8 mouse cellular contexts compared by ENCODE assay signal in the genomic region with DNA sequence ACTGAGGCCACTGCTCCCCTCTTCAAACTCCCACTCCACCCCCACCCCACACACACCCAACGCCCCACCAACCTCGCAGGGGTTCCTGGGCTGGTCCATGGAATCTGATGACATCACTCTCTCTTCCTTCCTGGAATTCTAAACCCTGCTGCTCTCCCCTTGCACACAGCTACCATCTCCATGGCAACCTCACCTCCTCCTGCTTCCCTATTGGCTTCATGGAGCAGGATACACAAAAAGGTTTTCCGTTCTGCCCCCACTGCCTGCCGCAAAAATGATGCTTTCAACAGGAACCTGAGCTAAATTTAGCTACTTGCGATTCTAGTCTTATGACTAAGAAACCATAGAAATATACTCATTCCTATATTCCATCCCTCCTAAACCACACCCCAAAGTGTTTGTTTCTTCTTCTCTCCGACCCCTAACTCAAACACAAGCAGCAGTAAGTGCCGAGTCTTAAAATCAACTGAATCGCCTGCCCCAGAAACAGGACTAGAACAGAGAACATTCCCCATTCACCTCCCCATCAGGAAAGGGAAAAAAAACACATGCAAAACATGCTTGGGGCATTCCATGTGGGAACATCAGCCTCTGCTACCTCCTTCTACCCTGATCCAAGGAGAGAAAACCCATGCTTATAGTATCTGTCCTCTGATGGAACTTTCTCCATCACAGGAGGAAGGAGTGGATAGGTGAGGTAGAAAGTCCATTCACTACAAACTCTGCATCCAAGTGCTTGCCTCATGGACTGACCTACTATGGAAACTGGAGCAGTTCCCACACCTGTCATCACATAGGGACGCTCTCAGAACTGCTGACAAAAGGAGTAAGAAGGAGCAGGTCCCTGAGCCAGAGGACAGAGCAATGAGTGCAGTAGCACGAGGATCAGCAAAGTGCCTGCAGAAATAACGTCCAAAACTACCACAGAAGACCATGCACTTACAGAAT.
DNase-seq lines count a peak whose midpoint lies in the region; ATAC-seq and TF ChIP-seq lines count a peak whose summit lies in the region.
"Had no signal": no experiment of that assay in that cellular context is flagged by ENCODE, and none has a peak within 500 bp of the region (broad histone marks: within the 10 kb centered on the region; RNA-seq: fewer than 3 reads in every experiment).

No protein-coding gene starts in this region.

- intact Hi-C loops in heart, adult 2 months (cut with DNase I): no loop called here

- no peak for TF ChIP-seq CTCF in heart, adult 2 months (IDR thresholded peaks at IDR 0.05)

- H3K79me2 ChIP-seq in heart, adult 2 months (replicated peaks; ENCODE audit: control insufficient read depth, insufficient read depth, low read length): peaks cover 15% of the 10 kb centered on the region

- H3K27ac ChIP-seq in heart, adult 2 months: peak overlapping the region; percentile 88
- H3K27ac ChIP-seq in kidney, embryonic 14.5 days (ENCODE audit: low read depth, low read length): peak overlapping the region; percentile 47; the same call in 1 of the 2 replicates
- H3K27ac ChIP-seq in limb, embryonic 11.5 days (replicated peaks; ENCODE audit: low read depth, low read length): peak overlapping the region; percentile 81
- peak overlapping the region; percentile 88 for H3K27ac ChIP-seq in neural tube, embryonic 15.5 days (replicated peaks)

- no peaks in the 10 kb centered on the region for H3K27me3 ChIP-seq in heart, adult 2 months (ENCODE audit: control insufficient read depth, insufficient read depth, low read length)
- H3K27me3 ChIP-seq in kidney, embryonic 14.5 days (ENCODE audit: control insufficient read depth, insufficient read depth, low read length): no peaks in the 10 kb centered on the region
- no peaks in the 10 kb centered on the region for H3K27me3 ChIP-seq in limb, embryonic 11.5 days (ENCODE audit: control insufficient read depth, insufficient read depth, low read length)
- H3K27me3 ChIP-seq in neural tube, embryonic 15.5 days (replicated peaks): no peaks in the 10 kb centered on the region

- TF ChIP-seq EP300 in heart, adult 2 months (IDR thresholded peaks at IDR 0.05; ENCODE audit: insufficient read depth, low read depth, low read length): peak; percentile 76; the same call in 1 of the 2 replicates

- DNase-seq in adrenal gland, postnatal 25 days: peak; percentile 20
- DNase-seq in embryo, embryonic 10 days (ENCODE audit: low spot score): peak; percentile 86
- peak; percentile 50 to 75 for DNase-seq in heart, adult 2 months
- peak; percentile 69 for DNase-seq in limb, embryonic 11.5 days (ENCODE audit: low spot score)

- TF ChIP-seq POLR2A in heart, adult 2 months (IDR thresholded peaks at IDR 0.05; ENCODE audit: insufficient read depth, low read depth, low read length): peak; percentile 70; the same call in 1 of the 2 replicates

- H3K9ac ChIP-seq in heart, adult 2 months (ENCODE audit: low read depth, low read length): peak overlapping the region; percentile 22
- H3K9ac ChIP-seq in kidney, embryonic 14.5 days (ENCODE audit: low read depth, low read length): no peak overlapping the region
- H3K9ac ChIP-seq in limb, embryonic 11.5 days (ENCODE audit: low read length): peak overlapping the region; percentile 30; the same call in 1 of the 2 replicates
- peak overlapping the region; percentile 41 for H3K9ac ChIP-seq in neural tube, embryonic 15.5 days (replicated peaks)

- WGBS in heart, adult 2 months: 10% methylated on average over 11 of the region's 11 CpGs
- 19% methylated on average over 11 of the region's 11 CpGs for WGBS in kidney, embryonic 14.5 days
- WGBS in limb, embryonic 11.5 days: 23% methylated on average over 11 of the region's 11 CpGs
- WGBS in neural tube, embryonic 15.5 days: 12% methylated on average over 11 of the region's 11 CpGs

- peaks cover 19% of the 10 kb centered on the region for H3K36me3 ChIP-seq in heart, adult 2 months (ENCODE audit: control insufficient read depth, insufficient read depth, low read length)
- no peaks in the 10 kb centered on the region for H3K36me3 ChIP-seq in kidney, embryonic 14.5 days (ENCODE audit: control insufficient read depth, insufficient read depth, low read length)
- no peaks in the 10 kb centered on the region for H3K36me3 ChIP-seq in limb, embryonic 11.5 days (ENCODE audit: control insufficient read depth, insufficient read depth, low read length)
- H3K36me3 ChIP-seq in neural tube, embryonic 15.5 days: no peaks in the 10 kb centered on the region

- peak; percentile 71; the same call in 1 of the 2 replicates for ATAC-seq in kidney, embryonic 14.5 days (ENCODE audit: low FRiP score, low TSS enrichment)
- ATAC-seq in limb, embryonic 11.5 days (ENCODE audit: insufficient number of reproducible peaks, low FRiP score, low TSS enrichment, low read depth): peak; percentile 76
- peak; percentile 95 for ATAC-seq in neural tube, embryonic 15.5 days (ENCODE audit: low FRiP score)
- no peak for ATAC-seq in megakaryocyte progenitor cell, adult 5-6 weeks (replicated peaks; ENCODE audit: poor library complexity)

- H3K9me3 ChIP-seq in kidney, embryonic 14.5 days (ENCODE audit: control insufficient read depth, low read length): no peaks in the 10 kb centered on the region
- no peaks in the 10 kb centered on the region for H3K9me3 ChIP-seq in limb, embryonic 11.5 days (ENCODE audit: control insufficient read depth, low read length)
- no peaks in the 10 kb centered on the region for H3K9me3 ChIP-seq in neural tube, embryonic 15.5 days (replicated peaks)

- peaks cover 24% of the 10 kb centered on the region for H3K4me1 ChIP-seq in heart, adult 2 months (ENCODE audit: control insufficient read depth, insufficient read depth, low read length)
- peaks cover 13% of the 10 kb centered on the region for H3K4me1 ChIP-seq in kidney, embryonic 14.5 days (ENCODE audit: control insufficient read depth, insufficient read depth, low read length)
- H3K4me1 ChIP-seq in limb, embryonic 11.5 days (ENCODE audit: control insufficient read depth, insufficient read depth, low read length): peaks cover 34% of the 10 kb centered on the region
- H3K4me1 ChIP-seq in neural tube, embryonic 15.5 days: peaks cover 39% of the 10 kb centered on the region

- peak overlapping the region; percentile 20; the same call in 1 of the 2 replicates for H3K4me3 ChIP-seq in heart, adult 2 months
- H3K4me3 ChIP-seq in kidney, embryonic 14.5 days (ENCODE audit: low read length): no peak overlapping the region; the same call in 1 of the 2 replicates
- H3K4me3 ChIP-seq in limb, embryonic 11.5 days (ENCODE audit: low read depth, low read length): peak overlapping the region; percentile 3; the same call in 1 of the 2 replicates
- peak overlapping the region; percentile 45 for H3K4me3 ChIP-seq in neural tube, embryonic 15.5 days (replicated peaks)
- H3K4me3 ChIP-seq: erythroblast, embryonic 14.5 days had no signal

- H3K4me2 ChIP-seq in kidney, embryonic 14.5 days (replicated peaks; ENCODE audit: low read depth, low read length): peak overlapping the region; percentile 12; the same call in 1 of the 2 replicates
- H3K4me2 ChIP-seq in limb, embryonic 11.5 days (ENCODE audit: low read depth, severe bottlenecking): peak overlapping the region; percentile 33; the same call in 1 of the 2 replicates
- peak overlapping the region; percentile 55 for H3K4me2 ChIP-seq in neural tube, embryonic 15.5 days

Comparison
In these comparisons a context has a peak if more than half of its experiments do, and no peak if none do; other contexts are left out.
1. DNase-seq: peak in every context shown above with its lines; median percentile 86 in embryo, embryonic 10 days; 69 in limb, embryonic 11.5 days; 62 in heart, adult 2 months; 20 in adrenal gland, postnatal 25 days.